Comparison of ENCODE assay signal across 11 mouse cellular contexts in genomic region chr11:117643240-117643639, GRCm38 (mm10). TPM values are rescaled to one million over a fixed set of nuclear protein-coding genes. Genes with fewer than 3 reads are reported as not detected.
DNase-seq lines count a peak whose midpoint lies in the region; ATAC-seq lines count a peak whose summit lies in the region.
"Had no signal": no experiment of that assay in that cellular context is flagged by ENCODE, and none has a peak within 500 bp of the region (broad histone marks: within the 10 kb centered on the region; RNA-seq: fewer than 3 reads in every experiment).

No protein-coding gene starts in this region.

- no peak overlapping the region for H3K27ac ChIP-seq in midbrain, embryonic 14.5 days (replicated peaks; ENCODE audit: low read depth, low read length)
- H3K27ac ChIP-seq in midbrain, embryonic 11.5 days (ENCODE audit: low read depth, low read length): no peak overlapping the region
- no peak overlapping the region for H3K27ac ChIP-seq in neural tube, embryonic 12.5 days
- H3K27ac ChIP-seq: midbrain, embryonic 12.5 days had no signal

- H3K27me3 ChIP-seq in midbrain, embryonic 14.5 days (ENCODE audit: control insufficient read depth, insufficient read depth, low read length): no peaks in the 10 kb centered on the region
- no peaks in the 10 kb centered on the region for H3K27me3 ChIP-seq in midbrain, embryonic 11.5 days (ENCODE audit: control insufficient read depth, insufficient read depth, low read length)
- no peaks in the 10 kb centered on the region for H3K27me3 ChIP-seq in neural tube, embryonic 12.5 days (replicated peaks)

- H3K36me3 ChIP-seq in midbrain, embryonic 14.5 days (ENCODE audit: control insufficient read depth, insufficient read depth, low read length): no peaks in the 10 kb centered on the region
- no peaks in the 10 kb centered on the region for H3K36me3 ChIP-seq in midbrain, embryonic 11.5 days (ENCODE audit: control insufficient read depth, insufficient read depth, low read length)
- no peaks in the 10 kb centered on the region for H3K36me3 ChIP-seq in neural tube, embryonic 12.5 days
- H3K36me3 ChIP-seq: midbrain, embryonic 12.5 days had no signal

- H3K4me2 ChIP-seq in midbrain, embryonic 14.5 days (ENCODE audit: low read length): no peak overlapping the region
- H3K4me2 ChIP-seq in midbrain, embryonic 11.5 days: no peak overlapping the region
- H3K4me2 ChIP-seq in neural tube, embryonic 12.5 days (replicated peaks): no peak overlapping the region
- H3K4me2 ChIP-seq: midbrain, embryonic 12.5 days had no signal

- no peak overlapping the region for H3K9ac ChIP-seq in midbrain, embryonic 14.5 days (replicated peaks; ENCODE audit: low read length)
- H3K9ac ChIP-seq in midbrain, embryonic 11.5 days (ENCODE audit: low read length): no peak overlapping the region
- H3K9ac ChIP-seq in neural tube, embryonic 12.5 days: no peak overlapping the region
- H3K9ac ChIP-seq: midbrain, embryonic 12.5 days had no signal

- peaks cover 10% of the 10 kb centered on the region for H3K4me1 ChIP-seq in midbrain, embryonic 14.5 days (ENCODE audit: control insufficient read depth, insufficient read depth, low read length)
- no peaks in the 10 kb centered on the region for H3K4me1 ChIP-seq in midbrain, embryonic 11.5 days (ENCODE audit: control insufficient read depth, insufficient read depth, low read length)
- H3K4me1 ChIP-seq in neural tube, embryonic 12.5 days: peaks cover 7% of the 10 kb centered on the region

- H3K9me3 ChIP-seq in midbrain, embryonic 14.5 days (ENCODE audit: control insufficient read depth, low read length): no peaks in the 10 kb centered on the region
- H3K9me3 ChIP-seq in midbrain, embryonic 11.5 days (ENCODE audit: control insufficient read depth, low read length): no peaks in the 10 kb centered on the region
- no peaks in the 10 kb centered on the region for H3K9me3 ChIP-seq in neural tube, embryonic 12.5 days
- H3K9me3 ChIP-seq: midbrain, embryonic 12.5 days had no signal

- H3K4me3 ChIP-seq in midbrain, embryonic 14.5 days (replicated peaks; ENCODE audit: low read depth, low read length): no peak overlapping the region
- H3K4me3 ChIP-seq in midbrain, embryonic 11.5 days (ENCODE audit: low read depth, low read length): no peak overlapping the region
- H3K4me3 ChIP-seq in neural tube, embryonic 12.5 days: no peak overlapping the region
- H3K4me3 ChIP-seq: midbrain, embryonic 12.5 days had no signal

- WGBS in midbrain, embryonic 14.5 days: 53% methylated on average over 10 of the region's 10 CpGs
- WGBS in midbrain, embryonic 11.5 days: 65% methylated on average over 10 of the region's 10 CpGs
- 33% methylated on average over 10 of the region's 10 CpGs for WGBS in neural tube, embryonic 12.5 days

- DNase-seq in cerebellum, adult 11-12 months: peak; percentile 53
- no peak for DNase-seq in cerebellum, adult 11 months
- peak; percentile 35 for DNase-seq in heart, postnatal 4 days
- DNase-seq in heart, adult 8-10 months (ENCODE audit: low spot score): no peak
- DNase-seq in midbrain, embryonic 14.5 days: peak; percentile 19
- no peak for DNase-seq in midbrain, embryonic 11.5 days (ENCODE audit: low spot score, missing footprints)
- no peak for DNase-seq in thymus, postnatal 10 days (ENCODE audit: low spot score in 2 of 2)
- DNase-seq: spleen, adult 18-20 months had no signal

- no peak for ATAC-seq in midbrain, embryonic 14.5 days (ENCODE audit: low FRiP score, low TSS enrichment)
- ATAC-seq in midbrain, embryonic 11.5 days (ENCODE audit: low FRiP score): no peak
- peak; percentile 53 for ATAC-seq in neural tube, embryonic 12.5 days (ENCODE audit: low FRiP score, low read depth)
- ATAC-seq: activated CD4-positive, CD25-positive, alpha-beta regulatory T cell, adult 4 months had no signal

RNA-seq across cellular contexts. Expression of gene Tnrc6c, which starts 10.8 kb away (rescaled TPM):
- 10 to 100 TPM; 25.4 to 27.4 TPM for total RNA-seq in heart, postnatal 4 days (2021)
- total RNA-seq in heart, adult 8-10 months (2022): 10 to 100 TPM; 27.0 to 32.1 (median 29.7) TPM
- polyA plus RNA-seq in midbrain, embryonic 14.5 days (2014; fragmentation: Nextera tagmentation; extraction: Ambion mirVana): 34.0 and 35.1 TPM in 2 replicates
- 14.6 and 15.1 TPM in 2 replicates for polyA plus RNA-seq in midbrain, embryonic 11.5 days (2014; fragmentation: Nextera tagmentation; extraction: Ambion mirVana)
- polyA plus RNA-seq in neural tube, embryonic 12.5 days (2016; fragmentation: Nextera tagmentation; extraction: Ambion mirVana): 25.0 and 26.6 TPM in 2 replicates

Comparison
In these comparisons a context has a peak if more than half of its experiments do, and no peak if none do; other contexts are left out.
1. DNase-seq: peak in cerebellum, adult 11-12 months (single experiment), heart, postnatal 4 days (single experiment) and midbrain, embryonic 14.5 days (single experiment); none in cerebellum, adult 11 months (single experiment), heart, adult 8-10 months (single experiment), midbrain, embryonic 11.5 days (single experiment) and thymus, postnatal 10 days (0 of 2).